Mouse (Mus musculus): ENCODE results near the gene Mecom.

GRCm38 (mm10) chr3:29959051-29959450, 588.8 kb downstream of the Mecom start:
- TF ChIP-seq CTCF (IDR thresholded peaks at IDR 0.05; ENCODE audit: control insufficient read depth, insufficient read depth, insufficient replicate concordance, low read depth, low read length), result no peak
- no peak for TF ChIP-seq POLR2A (IDR thresholded peaks at IDR 0.05; ENCODE audit: control insufficient read depth, low read depth, low read length)
